Mouse (Mus musculus): ENCODE measurements around the gene Ezh2. TPM values are rescaled to one million over a fixed set of nuclear protein-coding genes. Genes with fewer than 3 reads are reported as not detected.
"Not testable (repeated sequence)": the region's sequence is repeated elsewhere in the genome, so short reads cannot be mapped to it uniquely, and the experiment has no call there.

Ezh2 gene
- polyA plus RNA-seq (2012; rRNA removed), result 13.9 and 16.0 TPM in 2 replicates

- under 1% methylated on average over 68 of the region's 69 CpGs for WGBS
Observed at GRCm38 (mm10) chr6:47594926-47595623, at the start of gene Ezh2. TSS of gene Ezh2 (minus strand) at chr6:47595341.

GRCm38 (mm10) chr6:47636527-47637076 is 41.5 kb upstream of the Ezh2 start:
- DNase-seq (ENCODE audit: low read depth, low spot score), result no peak
- 50% methylated on average over 6 of the region's 6 CpGs for WGBS

More at GRCm38 (mm10) chr6:47594926-47595623, at the start of gene Ezh2:
- DNase-seq (ENCODE audit: low read depth, low spot score), result peak; percentile 89

GRCm38 (mm10) chr6:47635995-47636526 is 40.9 kb upstream of the Ezh2 start:
- WGBS, result 52% methylated on average over 5 of the region's 5 CpGs
- no peak for DNase-seq (ENCODE audit: low read depth, low spot score)

GRCm38 (mm10) chr6:47635207-47635994 is 40.3 kb upstream of the Ezh2 start:
- 73% methylated on average over 7 of the region's 7 CpGs for WGBS
- no peak for DNase-seq (ENCODE audit: low read depth, low spot score)

- DNase-seq (ENCODE audit: low read depth, low spot score), result no peak
Observed at GRCm38 (mm10) chr6:47633467-47633866, 38.3 kb upstream of the Ezh2 start.

- DNase-seq (ENCODE audit: low read depth, low spot score), result not testable (repeated sequence)
- WGBS, result 85% methylated on average over 1 of the region's 1 CpGs
Observed at GRCm38 (mm10) chr6:47630061-47630460, 34.9 kb upstream of the Ezh2 start.

- 32% methylated on average over 3 of the region's 3 CpGs for WGBS
- no peak for DNase-seq (ENCODE audit: low read depth, low spot score)
Observed at GRCm38 (mm10) chr6:47627978-47628377, 32.8 kb upstream of the Ezh2 start.

GRCm38 (mm10) chr6:47626976-47627375 is 31.8 kb upstream of the Ezh2 start:
- WGBS, result 86% methylated on average over 3 of the region's 3 CpGs
- not testable (repeated sequence) for DNase-seq (ENCODE audit: low read depth, low spot score)

- DNase-seq (ENCODE audit: low read depth, low spot score), result no peak
- 68% methylated on average over 2 of the region's 2 CpGs for WGBS
Observed at GRCm38 (mm10) chr6:47621039-47621438, 25.9 kb upstream of the Ezh2 start.

GRCm38 (mm10) chr6:47608306-47608705 is 13.2 kb upstream of the Ezh2 start:
- not testable (repeated sequence) for DNase-seq (ENCODE audit: low read depth, low spot score)
- whole genome bisulfite sequencing, result 61% methylated on average over 5 of the region's 5 CpGs

GRCm38 (mm10) chr6:47601931-47602330 is 6.8 kb upstream of the Ezh2 start:
- 78% methylated on average over 1 of the region's 1 CpGs for WGBS

GRCm38 (mm10) chr6:47595696-47596095 is 555 bp upstream of the Ezh2 start:
- 2% methylated on average over 6 of the region's 6 CpGs for WGBS
- no peak for DNase-seq (ENCODE audit: low read depth, low spot score)

More at GRCm38 (mm10) chr6:47601931-47602330, 6.8 kb upstream of the Ezh2 start:
- no peak for DNase-seq (ENCODE audit: low read depth, low spot score)

- peak; percentile 25 for DNase-seq (ENCODE audit: low read depth, low spot score)
- WGBS, result under 1% methylated on average over 74 of the region's 74 CpGs
Observed at GRCm38 (mm10) chr6:47594141-47594835, 853 bp downstream of the Ezh2 start.

- no peak for DNase-seq (ENCODE audit: low read depth, low spot score)
- WGBS, result 3% methylated on average over 9 of the region's 9 CpGs
Observed at GRCm38 (mm10) chr6:47593590-47593989, 1.6 kb downstream of the Ezh2 start.

- 83% methylated on average over 2 of the region's 2 CpGs for WGBS
- DNase-seq (ENCODE audit: low read depth, low spot score), result not testable (repeated sequence)
Observed at GRCm38 (mm10) chr6:47587332-47587731, 7.8 kb downstream of the Ezh2 start.

GRCm38 (mm10) chr6:47572887-47573286 is 22.3 kb downstream of the Ezh2 start:
- WGBS, result 96% methylated on average over 2 of the region's 2 CpGs
- DNase-seq (ENCODE audit: low read depth, low spot score), result no peak

GRCm38 (mm10) chr6:47565326-47566035 is 29.7 kb downstream of the Ezh2 start:
- no peak for DNase-seq (ENCODE audit: low read depth, low spot score)
- 61% methylated on average over 1 of the region's 1 CpGs for WGBS

GRCm38 (mm10) chr6:47561426-47561825 is 33.7 kb downstream of the Ezh2 start:
- WGBS, result 71% methylated on average over 5 of the region's 5 CpGs
- no peak for DNase-seq (ENCODE audit: low read depth, low spot score)

GRCm38 (mm10) chr6:47560846-47561245 is 34.3 kb downstream of the Ezh2 start:
- 74% methylated on average over 2 of the region's 2 CpGs for WGBS
- no peak for DNase-seq (ENCODE audit: low read depth, low spot score)
